Mouse (Mus musculus) B cell, adult 67 days (primary cell): ENCODE results near the gene Atg9b. TPM values are rescaled to one million over a fixed set of nuclear protein-coding genes. Genes with fewer than 3 reads are reported as not detected.

Source experiments
- total RNA-seq, 2 experiments: library from RNA; stranded (reverse); gene quantifications; 4 replicates each; pipeline ENCODE4 v1.2.4; 2023

The Atg9b gene
- not detected for total RNA-seq

DNA sequence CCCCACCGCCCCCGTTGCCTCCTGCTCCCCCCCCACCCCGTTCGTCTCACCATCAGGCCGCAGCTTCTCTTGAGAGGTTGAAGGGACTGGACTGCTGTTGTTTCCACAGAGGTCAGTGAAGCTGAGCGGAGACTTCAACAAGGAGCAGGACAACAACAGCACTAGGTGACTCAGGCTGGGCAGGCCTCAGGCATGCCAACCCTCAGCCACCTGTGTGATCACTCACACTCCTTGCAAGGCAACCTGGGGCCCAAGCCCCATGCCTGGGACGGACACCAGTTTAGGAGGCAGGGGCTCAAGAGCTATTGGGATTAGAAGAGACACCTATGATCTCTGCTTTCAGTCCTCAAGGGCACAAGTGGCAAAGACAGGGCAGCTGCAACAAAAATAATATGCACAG is at the start of gene Atg9b:
Gene Atg9b, minus strand, starts transcription at position 280 of the 400 bp plus-strand sequence.

DNA sequence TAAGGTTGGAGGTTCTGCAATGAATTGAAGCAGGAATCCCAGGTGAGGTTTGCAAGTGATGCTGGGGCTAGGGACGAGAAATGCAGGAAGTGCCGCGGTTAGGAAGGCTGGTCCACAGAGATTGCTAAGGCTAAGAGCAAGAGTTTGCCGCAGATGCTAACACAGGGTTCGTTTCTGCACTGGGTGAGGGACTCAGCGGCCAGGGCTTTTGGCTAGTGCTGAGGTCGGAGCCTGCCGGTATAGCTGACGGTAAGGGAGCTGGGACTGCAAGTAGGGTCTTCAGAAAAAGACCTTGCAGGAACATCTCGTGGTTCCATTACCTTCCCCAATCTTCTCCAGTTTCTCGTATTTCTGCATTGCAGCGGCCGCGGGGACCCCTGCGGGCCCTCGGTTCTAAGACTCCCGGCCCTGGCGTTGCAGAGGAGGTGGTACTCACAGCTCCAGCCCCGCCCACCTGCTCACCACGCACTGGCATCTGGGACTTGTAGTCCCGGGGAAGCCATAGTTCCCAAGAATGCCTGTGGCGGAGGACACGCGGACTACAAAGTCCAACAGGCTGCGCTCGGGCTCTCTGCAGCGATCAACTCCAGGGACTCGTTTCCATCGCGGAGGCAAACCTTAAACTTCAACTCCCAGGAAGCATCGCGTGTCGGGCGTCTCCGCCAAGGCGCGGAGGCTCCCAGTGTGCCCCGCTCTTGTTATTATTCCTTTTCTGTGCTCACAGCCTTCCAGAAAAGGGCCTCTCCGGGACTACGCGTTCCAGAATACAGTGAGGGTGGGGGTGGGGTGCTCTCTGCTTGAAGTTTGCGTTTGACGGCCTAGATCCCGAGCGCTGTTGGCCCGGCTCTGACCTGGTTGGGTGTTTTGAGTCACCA is 31.4 kb upstream of the Atg9b start, which contains the start of the genes Cdk5 and Slc4a2:
Gene Cdk5, minus strand, starts transcription at position 402 of the 875 bp plus-strand sequence.
Gene Slc4a2, plus strand, starts transcription at position 709 of the 875 bp plus-strand sequence.

DNA sequence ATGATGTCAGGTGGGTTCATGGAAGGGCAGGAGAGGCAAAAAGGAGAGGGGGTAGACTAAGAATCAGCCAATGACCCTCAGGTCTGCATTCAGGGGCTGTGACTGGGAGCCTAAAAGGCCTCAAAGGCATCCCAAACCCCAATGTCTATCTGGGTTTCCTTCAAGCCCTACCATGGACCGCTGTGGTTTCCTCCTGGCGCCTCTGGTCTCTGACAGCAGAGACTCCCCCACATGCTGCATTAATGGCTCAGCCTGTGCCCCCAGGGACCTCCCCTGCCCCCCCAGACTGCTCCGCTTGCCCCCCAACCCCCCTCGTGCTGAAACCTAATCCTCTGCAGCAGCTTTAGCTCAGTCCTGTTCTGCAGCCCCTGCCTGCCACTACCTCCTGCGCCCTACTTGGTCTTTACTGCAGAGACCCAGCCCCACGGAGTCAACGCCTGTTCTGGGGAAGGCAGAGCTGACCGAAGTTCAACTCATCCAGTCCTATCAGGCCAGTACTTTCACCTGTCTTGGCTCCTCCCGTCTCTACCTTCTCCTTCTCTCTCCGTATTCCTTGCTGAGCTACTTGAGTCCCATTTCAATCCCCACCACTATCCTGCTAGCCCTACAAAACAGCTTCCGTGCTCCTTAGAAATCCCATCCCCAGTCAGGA is 21.2 kb upstream of the Atg9b start, which contains the start of gene Asic3:
Gene Asic3, plus strand, starts transcription at position 351 of the 652 bp plus-strand sequence.

DNA sequence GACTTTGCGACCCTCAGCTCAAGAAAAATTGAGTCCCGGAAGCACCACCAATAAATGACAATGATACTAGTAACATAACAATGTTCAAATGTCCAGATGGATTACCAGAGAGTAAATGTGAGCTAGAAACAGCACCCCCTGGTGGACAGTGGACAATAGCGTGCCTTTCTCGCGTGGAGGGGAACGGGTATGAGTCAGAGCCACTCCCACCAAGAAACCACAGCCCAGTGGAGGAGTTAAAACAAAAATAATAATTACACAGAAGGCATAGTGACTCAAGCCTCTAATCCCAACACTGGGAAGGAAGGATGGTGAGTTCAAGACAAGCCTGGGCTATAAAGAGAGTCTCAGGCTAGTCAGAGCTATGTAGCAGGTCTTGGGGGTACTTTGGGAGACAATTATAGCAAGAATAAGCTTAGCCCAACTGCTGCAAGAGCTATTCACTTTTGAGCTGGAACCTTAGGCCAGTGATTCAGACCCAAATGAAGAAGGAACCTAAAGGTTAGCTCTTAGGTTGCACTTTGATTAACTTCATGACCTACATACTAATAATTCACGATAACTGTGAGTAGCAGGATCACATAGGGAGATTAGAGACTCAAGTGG is 1.6 kb upstream of the Atg9b start, which contains the start of gene Abcb8:
Gene Abcb8, plus strand, starts transcription at position 272 of the 606 bp plus-strand sequence.

DNA sequence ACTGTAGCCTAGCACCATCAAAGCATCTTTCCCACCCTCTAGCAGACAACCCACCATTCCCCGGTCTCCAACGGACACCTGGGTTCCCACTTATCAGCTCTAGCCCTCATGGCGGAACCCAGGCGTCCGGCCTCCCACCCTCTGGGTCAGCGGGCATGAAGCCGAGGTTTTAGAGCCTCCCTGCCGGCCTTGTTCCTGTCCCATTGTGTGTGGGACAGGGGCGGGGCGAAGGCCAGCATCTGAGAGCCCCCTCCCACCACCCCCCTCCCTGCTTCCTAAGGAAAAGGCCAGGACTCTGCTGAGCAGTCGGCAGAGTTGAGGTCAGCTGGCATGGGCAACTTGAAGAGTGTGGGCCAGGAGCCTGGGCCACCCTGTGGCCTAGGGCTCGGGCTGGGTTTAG is 27.4 kb downstream of the Atg9b start, which contains the start of gene Nos3:
Gene Nos3, plus strand, starts transcription at position 303 of the 400 bp plus-strand sequence.

DNA sequence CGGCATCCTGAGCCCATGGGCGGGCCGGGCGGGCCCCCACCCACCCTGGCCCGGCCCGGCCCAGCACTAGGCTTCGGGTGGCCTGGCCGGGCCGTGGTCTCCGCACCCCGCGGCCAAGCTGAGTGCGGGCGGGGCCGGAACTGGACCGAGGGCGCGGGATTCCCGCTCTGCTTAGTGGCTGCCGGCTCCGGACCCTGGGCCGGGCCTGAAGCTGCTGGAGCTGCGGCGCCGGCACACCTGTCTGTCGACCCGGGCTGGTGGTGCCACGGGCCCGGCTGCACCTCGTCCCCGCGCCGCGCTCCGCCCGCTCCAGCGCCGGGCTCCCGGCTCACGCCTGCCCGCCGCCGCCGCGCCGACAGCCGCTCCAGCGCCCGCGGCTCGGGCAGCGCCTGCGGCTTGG is 40.7 kb downstream of the Atg9b start, which contains the start of gene Kcnh2:
Gene Kcnh2, minus strand, starts transcription at position 327 of the 400 bp plus-strand sequence.

Other genes with a start within 250 kb of the Atg9b start
- gene Nupl2, start 227.2 kb downstream of the Atg9b start, total RNA-seq = 10 to 100 TPM; 14.6 to 15.2 TPM
- gene Kcnh2, start 40.5 kb downstream of the Atg9b start, total RNA-seq = not detected
- under 1 TPM in 1 of 2 experiments, not detected in 1; 0.17 TPM for gene Nos3, start 27.3 kb downstream of the Atg9b start, total RNA-seq
- gene Abcb8, start 1.5 kb upstream of the Atg9b start, total RNA-seq = 10 to 100 TPM; 23.0 to 33.8 TPM
- gene Asic3, start 21.2 kb upstream of the Atg9b start, total RNA-seq = under 1 TPM; 0.59 to 0.84 TPM
- gene Cdk5, start 31.4 kb upstream of the Atg9b start, total RNA-seq = 10 to 100 TPM; 33.0 to 36.2 TPM
- gene Slc4a2, start 31.7 kb upstream of the Atg9b start, total RNA-seq = 10 to 100 TPM; 70.9 to 75.1 TPM
- 100 to 1,000 TPM in 1 of 2 experiments, 10 to 100 TPM in 1; 93.3 to 105 TPM for gene Fastk, start 53.1 kb upstream of the Atg9b start, total RNA-seq
- 10 to 100 TPM; 23.3 to 34.4 TPM for gene Tmub1, start 55.7 kb upstream of the Atg9b start, total RNA-seq
- 10 to 100 TPM; 49.4 to 52.4 TPM for gene Agap3, start 60.0 kb upstream of the Atg9b start, total RNA-seq
- not detected for gene Gbx1, start 135.1 kb upstream of the Atg9b start, total RNA-seq
- gene Asb10, start 148.8 kb upstream of the Atg9b start, total RNA-seq = not detected
- not detected for gene 4931409K22Rik, start 164.7 kb upstream of the Atg9b start, total RNA-seq
- gene Abcf2, start 185.3 kb upstream of the Atg9b start, total RNA-seq = 10 to 100 TPM; 41.9 to 44.9 TPM
- 10 to 100 TPM; 38.5 to 41.1 TPM for gene Chpf2, start 194.6 kb upstream of the Atg9b start, total RNA-seq
- gene Smarcd3, start 232.3 kb upstream of the Atg9b start, total RNA-seq = under 1 TPM in 1 of 2 experiments, not detected in 1; 0.70 TPM